Mouse (Mus musculus) left cerebral cortex, postnatal 14 days (tissue): ENCODE measurements at regions not wholly inside any gene's neighbourhood (a gene's known extent, or its start where the extent isn't known, plus 50 kb on each side); places are given as distances from the start of the nearest gene placed in this dataset.

Experiments
- DNase-seq, 2 experiments: peaks; one replicate each; pipeline ENCODE4 v3.0.0; 2021 to 2022; ENCODE audit warnings: low spot score in 2 of 2, mixed read lengths in 1 of 2
- intact Hi-C: fragments of 180-260 bp; cut with DNase I; formaldehyde crosslinking; loops from one replicate; pipeline ENCODE4 v1.15.1; 2025

DNA sequence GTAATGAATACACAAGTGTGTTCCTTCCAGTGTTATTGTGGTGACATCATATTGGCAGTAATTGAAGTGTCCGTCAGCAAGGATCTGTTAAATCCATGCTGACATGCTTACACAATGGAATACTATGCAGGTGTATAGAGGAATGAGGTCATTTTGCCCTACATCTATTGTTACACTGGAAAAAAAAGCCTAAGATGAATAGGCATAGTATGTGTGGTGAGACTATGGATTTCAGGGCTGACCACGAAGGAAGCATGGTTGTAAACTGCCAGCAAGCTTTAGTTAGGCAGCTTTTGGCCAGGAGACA lies 143.1 kb upstream of the Egfl6 start:
- DNase-seq: no peak
- intact Hi-C loops: no loop called here

DNA sequence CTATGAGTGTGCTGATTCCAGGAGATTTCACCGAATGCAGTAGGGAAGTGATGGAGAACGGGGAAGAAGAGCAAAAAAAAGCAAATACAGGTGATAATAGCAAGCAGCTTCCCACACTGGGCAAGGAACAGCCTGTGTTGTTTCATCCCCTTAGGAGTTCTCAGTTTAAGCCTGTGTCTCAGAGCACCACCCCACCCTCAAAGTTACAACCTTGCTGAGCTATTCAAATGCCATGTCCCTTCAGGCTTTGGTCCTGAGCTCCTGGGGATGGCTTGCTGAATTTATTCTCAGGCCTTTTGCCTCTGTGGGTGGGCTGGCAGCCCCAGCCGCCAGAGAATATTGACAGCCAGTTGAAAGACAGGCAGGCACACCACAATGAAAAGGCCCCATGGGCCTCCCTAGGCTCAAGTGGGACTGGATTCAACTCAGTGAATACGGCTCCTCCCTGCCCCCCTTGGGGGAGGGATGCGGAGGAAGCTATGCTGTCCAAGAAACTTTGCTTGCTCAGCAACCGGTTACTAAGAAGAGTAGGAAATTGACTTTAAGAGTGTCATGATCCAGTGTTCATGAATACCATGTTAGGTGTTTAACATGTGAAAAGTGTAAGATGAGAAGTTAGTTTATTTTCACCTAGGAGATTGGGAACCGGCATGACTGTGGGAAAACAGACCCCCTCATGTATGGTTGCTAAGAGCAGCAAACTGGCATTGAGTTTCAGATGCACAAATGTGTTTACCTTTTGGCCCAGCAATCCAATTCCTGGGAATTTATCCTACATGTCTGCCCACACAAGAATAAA lies 142.5 kb upstream of the Egfl6 start:
- DNase-seq: no peak
- intact Hi-C loops: no loop called here

DNA sequence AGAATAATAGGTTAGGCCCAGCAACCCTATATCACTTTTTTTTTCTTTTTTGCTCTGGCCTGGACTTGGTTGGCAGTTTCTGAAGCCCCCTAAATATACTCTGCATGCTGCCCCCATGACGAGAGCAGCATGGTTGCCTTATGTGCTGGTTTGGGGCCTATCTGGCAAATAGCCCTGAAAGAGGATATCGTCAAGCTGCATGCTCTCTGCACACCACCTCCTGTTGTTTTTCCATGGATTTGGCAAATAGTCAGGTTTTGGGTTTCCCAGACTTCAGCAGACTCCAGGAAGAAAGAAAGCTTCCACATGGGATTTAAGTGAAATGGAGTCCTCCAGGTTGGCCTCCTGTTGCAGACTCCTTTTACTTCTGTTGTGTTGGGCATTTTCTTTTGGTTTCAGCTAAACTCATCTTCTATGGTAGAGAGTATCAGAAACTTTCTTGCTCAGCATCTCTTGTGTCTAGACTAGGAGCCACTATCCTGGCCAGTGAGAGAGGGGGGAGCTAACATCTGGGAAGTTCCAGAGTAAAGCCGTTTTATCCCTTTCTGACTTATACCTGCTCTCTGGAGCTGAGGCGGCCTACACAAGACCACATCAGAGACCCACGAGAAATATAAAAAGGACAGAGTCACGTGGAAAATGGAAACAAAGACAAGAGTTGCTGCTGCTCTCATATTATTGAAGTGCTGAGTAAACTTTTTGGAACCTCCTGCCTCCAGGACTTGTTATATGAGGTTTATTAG lies 140.4 kb upstream of the Egfl6 start:
- intact Hi-C loops: no loop called here
- DNase-seq: no peak

DNA sequence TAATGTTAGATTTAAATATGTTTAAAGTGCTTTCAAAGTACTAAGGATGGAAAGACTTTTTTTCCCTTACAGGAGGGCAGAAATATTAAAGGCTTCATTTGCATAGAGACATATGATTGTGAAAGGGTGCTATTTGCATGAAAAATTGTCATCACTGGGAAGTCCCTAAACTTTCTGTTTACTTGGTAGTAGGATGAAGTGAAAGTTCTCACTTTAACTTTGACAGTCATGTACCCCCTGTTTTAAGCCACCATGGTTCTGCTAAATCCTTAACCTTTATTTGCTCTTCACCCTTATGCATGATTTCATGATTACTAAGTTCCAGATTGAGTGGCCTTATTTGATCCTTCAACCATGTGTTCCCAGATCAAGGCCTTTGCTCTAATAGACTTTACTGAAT lies 132.6 kb upstream of the Egfl6 start:
- intact Hi-C loops: no loop called here
- DNase-seq: no peak

DNA sequence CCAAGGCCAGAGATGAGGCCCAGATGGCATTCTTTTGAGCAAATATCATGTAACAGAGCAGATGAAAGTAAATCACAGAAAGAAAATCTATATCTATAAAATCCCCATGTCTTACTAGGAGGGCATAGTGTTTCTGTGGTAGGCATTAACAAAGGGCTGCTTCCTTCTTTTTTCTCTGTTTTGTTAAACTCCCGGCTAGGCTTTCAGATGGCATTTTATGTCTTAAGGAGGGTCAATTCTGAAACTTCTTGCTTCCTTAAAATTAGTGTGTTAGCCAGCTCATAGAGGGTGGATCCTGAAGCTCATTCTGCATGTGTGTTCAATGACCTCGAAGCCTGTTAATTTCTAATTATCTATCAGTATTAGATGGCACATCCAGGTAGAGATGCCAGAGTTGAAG lies 123.8 kb upstream of the Egfl6 start:
- DNase-seq: no peak
- intact Hi-C loops: no loop called here

DNA sequence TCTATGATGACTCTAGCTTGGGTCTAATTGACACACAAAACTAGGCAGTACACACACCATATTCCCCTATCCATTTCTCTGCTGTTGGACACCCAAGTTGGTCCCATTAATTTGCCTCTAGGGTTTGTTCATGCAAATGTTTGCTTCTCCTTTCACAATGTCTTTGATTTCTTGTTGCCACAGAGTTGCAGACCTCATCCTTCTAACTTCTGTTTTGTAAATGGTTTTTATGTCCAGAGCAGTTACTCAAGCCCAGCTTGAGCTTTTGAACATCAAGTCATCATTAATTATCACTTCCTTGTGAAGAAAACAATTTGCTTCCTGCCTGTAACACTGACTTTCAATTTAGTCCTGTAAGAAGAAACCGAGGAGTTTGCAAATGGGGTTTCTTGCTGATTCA lies 122.6 kb upstream of the Egfl6 start:
- no peak for DNase-seq
- intact Hi-C loops: no loop called here

DNA sequence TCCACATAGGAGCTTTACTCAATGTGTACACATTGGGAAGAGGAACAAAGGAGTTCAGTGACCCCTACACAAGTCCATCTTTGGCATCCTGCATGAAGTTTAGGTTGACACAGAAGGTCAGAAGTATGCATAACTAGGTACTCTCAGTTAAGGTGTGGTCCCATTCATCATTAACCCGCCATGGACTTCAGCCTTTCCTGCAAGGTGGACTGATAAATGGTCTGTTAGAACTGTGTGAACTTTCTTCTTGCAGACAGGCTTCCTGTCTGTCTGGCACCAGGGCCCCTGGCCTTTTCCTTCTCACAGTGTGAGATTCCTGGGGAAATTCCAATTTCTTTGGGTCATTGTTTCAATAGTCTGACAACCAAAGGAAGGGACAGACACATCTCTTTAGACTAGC lies 121.5 kb upstream of the Egfl6 start:
- no peak for DNase-seq
- intact Hi-C loops: no loop called here

DNA sequence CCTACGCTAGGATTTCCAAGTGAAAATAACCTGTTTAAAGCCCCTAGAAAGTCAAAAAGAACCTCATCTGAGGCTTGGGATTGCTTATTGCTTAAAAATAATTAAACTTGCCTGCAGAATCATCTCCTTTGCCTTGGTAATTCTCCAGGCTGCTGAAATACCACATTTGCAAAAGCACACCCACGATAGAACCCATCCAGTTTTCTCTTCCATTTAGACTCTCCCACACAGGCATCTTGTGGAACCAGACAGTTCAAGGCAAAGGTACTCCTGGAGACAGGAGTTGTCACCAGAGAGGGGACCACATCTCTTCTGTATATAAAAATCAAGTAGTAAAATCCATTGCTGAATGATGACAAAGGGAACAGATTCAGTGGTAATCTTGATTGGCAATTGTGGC lies 118.8 kb upstream of the Egfl6 start:
- intact Hi-C loops: no loop called here
- DNase-seq: peak; percentile 5 to 19

DNA sequence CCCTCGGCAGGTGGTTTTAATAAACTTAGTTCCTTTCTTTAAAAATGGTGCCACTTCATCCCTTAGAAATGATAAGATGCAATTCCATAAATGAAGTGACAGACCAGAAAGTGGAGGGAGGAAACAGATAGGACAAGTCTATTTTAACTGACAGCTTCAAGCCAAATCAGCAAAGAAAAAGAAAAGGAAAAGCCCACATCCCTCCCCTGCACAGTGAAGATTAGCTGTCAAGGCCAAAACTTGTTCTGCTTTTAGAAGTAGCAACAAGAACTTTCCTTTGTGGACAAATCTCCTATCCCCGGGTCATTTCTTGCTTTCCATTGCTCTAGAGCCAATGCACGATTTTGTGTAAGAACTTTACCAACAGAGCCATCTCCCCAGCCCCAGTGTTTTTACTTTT lies 108.7 kb upstream of the Egfl6 start:
- intact Hi-C loops: no loop called here
- no peak for DNase-seq

DNA sequence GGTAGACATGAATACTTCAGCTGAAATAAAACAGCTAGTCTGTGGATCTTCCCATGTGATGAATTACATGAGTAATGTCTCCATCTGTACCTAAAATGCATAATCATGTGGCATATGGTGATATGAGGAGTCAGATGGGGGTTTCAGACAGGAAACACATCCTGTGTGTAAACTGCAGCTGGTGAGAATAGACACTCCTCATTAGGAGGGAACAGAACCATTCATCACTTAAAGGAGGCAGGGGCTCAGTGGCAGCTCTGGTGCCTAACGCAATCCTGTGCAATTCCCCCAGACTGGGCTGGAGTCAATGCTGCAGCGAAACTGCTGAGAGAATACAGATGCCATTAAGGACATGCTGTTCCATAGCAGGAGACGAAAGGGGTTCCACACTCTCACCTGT lies 103.3 kb upstream of the Egfl6 start:
- intact Hi-C loops: no loop called here
- peak in 1 of 2 experiments; percentile 18 for DNase-seq

DNA sequence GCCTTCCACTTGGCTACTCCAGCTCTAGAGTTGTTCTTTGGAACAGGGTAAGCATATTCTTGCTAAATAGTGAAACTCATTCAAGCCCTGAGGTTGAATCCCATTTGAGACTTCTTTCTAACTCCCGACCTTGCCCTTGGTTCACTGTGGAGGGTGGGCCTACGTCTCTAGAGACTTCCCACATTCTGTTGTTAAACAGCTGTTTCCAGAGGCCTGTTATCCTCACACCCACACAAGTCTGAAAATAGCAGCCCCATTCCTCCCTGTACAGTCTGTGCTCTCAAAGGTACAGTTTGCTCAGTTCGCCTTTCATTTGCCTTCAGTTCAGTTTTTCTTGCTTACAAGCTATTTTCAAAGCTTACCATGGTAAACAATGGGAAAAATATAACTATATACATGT lies 87.9 kb upstream of the Egfl6 start:
- intact Hi-C loops: no loop called here
- DNase-seq: peak in 1 of 2 experiments; percentile 15

DNA sequence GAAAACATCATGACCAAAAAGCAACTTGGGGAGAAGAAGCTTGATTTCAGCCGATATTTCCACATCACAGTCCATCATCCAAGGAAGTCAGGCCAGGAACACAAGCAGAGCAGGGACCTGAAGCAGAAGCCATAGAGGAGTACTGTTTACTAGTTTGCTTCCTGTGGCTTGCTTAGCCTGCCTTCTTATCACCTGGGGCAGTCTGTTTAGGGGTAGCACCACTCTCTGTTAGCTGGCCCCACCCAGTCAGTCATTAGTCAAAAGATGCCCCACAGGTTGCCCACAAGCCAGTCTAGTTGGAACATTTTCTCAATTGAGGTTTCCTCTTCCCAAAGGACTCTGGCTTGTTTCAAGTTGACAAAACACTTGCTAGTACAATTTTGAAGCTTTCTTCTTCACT lies 87.1 kb upstream of the Egfl6 start:
- DNase-seq: no peak
- intact Hi-C loops: no loop called here

DNA sequence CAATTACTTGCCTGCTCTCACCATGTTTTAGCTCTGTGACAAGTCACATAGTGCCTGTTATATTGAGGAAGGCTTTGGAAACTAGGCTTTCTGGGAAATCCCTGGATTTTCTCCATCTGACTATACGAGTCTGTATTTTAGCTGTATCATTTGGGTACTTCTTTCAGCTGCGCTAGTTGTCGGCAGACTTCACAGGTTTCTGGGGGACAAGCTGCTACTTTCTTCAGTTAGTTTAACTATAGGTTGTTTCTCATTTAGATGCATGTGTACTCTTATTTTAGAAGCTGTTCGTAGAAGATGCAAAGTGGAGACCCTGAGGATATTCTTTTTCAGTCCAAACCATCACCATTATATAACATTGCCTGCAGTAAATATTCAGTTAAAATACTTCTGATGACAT lies 86.3 kb upstream of the Egfl6 start:
- intact Hi-C loops: no loop called here
- DNase-seq: peak in 1 of 2 experiments; percentile 32

DNA sequence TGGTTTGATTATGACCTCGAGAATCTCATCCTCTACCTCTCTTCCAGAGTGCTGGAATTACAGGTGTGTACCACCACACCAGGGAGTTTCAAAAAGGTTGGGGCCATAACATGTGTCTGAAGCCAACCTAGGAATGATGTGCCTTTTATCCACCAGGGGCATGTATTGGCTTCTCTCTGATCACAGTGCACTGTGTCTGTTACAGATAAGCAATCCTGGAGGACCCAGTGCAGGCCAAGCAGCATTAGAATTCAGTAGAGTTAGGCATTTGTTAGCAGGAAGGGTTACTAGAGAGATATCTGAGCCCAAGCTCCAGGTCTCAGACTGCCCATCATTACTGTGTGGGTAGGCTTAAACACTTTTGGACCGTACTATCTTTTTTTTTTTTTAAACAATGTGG lies 80.8 kb upstream of the Egfl6 start:
- intact Hi-C loops: loop anchor here (10.0 kb wide), 2 partner anchors 138 to 538 kb away; partner anchors contain the start of gene Tmsb4x
- DNase-seq: no peak

DNA sequence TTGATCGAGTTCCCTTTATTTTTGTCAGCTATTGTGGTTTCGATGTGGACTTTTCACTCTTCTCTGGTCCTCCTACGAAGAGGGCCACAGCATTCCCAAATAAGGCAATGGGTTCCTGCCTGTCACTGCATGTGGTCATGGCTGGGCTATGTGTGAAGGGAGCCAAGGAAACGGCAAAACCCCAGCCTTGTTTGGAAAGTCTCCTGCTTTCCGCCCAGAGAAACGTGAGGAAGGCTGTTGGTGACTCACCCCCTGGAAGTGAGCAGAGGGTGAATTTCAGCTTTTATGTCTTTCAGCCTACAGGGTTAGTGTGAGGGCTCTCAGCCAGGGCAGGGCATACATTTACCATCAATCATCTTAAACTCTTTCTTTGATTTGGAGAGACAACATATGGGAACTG lies 76.3 kb upstream of the Egfl6 start:
- intact Hi-C loops: loop anchor here (1.0 to 10.0 kb wide), 3 partner anchors 143 to 571 kb away; partner anchors contain the start of gene Tmsb4x
- DNase-seq: peak; percentile 19 to 50

DNA sequence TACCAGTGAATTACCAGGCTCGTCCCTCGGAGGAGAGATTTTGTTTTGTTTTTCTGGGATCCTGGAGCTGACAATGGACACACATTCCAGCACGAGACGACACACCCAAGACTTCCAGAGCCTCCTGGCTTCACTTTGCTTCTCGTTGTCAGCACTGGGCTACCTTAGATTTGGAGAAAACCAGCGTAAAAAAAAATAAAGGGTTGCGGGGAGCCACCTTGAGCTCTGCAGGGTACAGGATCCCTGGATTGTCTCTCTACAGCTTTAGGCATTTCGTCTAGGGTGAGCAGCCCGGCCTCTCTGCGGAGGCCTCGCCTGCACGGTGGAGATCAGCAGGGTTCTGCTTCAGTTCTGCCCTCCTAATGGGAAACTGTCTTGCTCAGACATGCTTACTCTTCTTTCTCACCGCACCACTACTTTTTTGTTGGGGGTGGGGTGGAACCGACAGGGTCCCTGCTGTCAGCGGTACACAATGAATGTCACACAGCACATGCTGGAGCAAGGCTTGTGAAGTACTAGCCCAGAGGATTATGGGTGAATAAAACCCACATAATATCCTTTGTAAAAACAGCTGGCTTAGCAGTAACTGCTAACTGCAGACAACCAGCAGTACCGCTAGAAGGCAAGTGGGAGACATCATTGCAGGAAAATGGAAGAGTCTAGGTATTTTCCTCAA lies 75.7 kb upstream of the Egfl6 start:
- DNase-seq: peak; percentile 71 to 78
- intact Hi-C loops: loop anchor here (1.0 to 10.0 kb wide), 3 partner anchors 144 to 572 kb away; partner anchors contain the start of gene Tmsb4x

DNA sequence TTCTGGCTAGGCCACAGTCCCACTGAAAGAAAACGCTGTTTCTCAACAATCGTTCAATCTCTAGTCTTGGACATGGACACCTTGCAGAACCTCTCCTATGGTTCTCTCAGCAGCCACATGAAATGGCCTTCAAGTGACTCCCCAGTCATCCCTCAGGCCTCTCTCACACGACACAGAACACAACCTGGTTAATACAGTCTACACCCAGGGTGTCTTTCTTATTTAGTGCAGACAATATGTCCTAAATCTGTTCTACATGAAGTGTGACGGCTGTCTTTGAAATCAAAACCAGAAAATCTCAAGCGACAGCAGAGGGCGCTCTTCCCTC lies 75.2 kb upstream of the Egfl6 start:
- no peak for DNase-seq
- intact Hi-C loops: loop anchor here (1.0 to 10.0 kb wide), 3 partner anchors 144 to 573 kb away; partner anchors contain the start of gene Tmsb4x

DNA sequence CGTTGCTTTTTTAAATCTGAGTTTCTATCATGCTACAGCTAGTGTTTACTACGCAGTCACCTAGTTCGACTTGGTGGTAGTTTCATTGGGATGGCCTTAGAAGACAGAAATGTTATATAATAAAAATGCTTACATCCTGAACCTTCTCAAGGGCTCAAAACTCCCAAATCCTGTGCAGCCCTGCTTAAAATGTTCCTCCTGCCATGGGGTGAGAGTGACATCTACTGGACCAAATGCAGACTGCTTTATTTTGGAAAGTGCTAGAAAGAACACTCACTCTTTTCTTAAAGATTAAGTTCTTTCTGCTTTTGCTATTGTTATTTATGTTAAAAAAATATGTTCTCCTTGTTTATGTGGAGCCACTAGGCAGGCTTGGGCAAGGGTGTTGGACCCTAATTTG lies 66.9 kb upstream of the Egfl6 start:
- intact Hi-C loops: loop anchor here (2.0 to 5.0 kb wide), 2 partner anchors 215 to 486 kb away; no protein-coding TSS in a partner anchor
- peak; percentile 33 to 62 for DNase-seq

DNA sequence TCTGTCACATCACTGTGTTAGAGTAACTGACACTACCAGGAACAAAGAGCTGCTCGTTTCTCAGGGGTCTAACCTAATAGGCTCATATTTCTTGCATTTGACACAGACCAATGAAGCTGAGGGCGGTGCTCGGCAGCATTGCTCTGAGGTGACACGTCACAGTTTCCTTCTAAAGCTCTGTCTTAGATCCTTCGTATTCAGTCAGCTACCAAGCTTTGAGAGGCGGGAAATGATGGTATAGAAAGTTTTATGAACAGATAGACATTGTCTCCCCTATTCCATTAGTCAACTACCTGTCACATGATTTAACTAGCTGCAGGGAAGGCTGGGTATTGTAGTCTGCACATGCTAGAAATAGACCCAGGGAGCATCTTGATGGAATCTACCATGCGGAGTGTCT lies 60.2 kb upstream of the Egfl6 start:
- intact Hi-C loops: no loop called here
- no peak for DNase-seq

DNA sequence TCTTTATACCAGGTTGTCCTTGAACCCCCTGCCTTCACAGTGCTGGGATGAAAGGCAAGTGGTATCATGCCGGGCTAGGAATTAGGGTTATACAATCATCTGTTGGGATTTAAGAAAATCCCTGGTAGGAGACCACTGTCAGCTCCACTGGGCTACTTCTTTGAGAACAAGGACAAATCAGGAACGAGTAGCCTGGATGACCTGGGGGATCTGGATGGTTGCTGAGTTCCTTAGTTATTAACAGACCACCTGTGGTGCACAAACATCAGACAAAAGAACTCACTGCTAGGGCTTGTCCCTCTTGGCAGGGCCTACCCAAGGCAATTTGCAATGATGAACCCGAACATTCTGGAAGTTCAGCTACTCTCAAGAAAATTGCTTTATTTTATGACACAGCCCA lies 55.7 kb upstream of the Egfl6 start:
- no peak for DNase-seq
- intact Hi-C loops: no loop called here

DNA sequence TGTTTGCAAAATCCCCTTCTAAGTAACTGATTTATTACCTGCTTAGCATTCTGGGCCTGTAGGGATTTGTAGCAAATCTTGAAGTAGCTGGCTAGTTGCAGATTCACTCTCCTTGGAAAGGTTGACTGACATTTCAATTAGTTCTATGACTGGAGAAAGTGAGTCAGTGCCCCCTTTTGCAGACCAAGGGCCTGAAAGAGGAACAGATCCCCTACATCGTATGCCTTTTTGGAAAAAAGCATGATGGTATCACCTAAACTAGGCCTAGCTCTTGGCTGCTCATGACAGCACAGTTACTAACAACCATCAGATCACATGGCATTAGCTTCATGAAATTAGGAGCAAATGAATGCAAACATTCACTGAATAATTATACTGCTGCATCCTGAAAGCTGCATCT lies 54.7 kb upstream of the Egfl6 start:
- intact Hi-C loops: no loop called here
- DNase-seq: no peak
